Mouse (Mus musculus) thymus, adult 2 months (tissue): ENCODE results near the gene Borcs7. TPM values are rescaled to one million over a fixed set of nuclear protein-coding genes. Genes with fewer than 3 reads are reported as not detected.

Experiments
- DNase-seq: peaks from one replicate; pipeline ENCODE4 v3.0.0; 2021
- H3K27ac ChIP-seq: fragments of 200-500 bp; 2 replicates; pipeline ENCODE4 v1.5.1; 2012; ENCODE audit warnings: low read length, control low read depth; ENCODE audit not compliant: control insufficient read depth, insufficient read depth
- H3K27me3 ChIP-seq: fragments of 200-500 bp; 2 replicates; pipeline ENCODE4 v1.6.1; 2012; ENCODE audit warnings: mild to moderate bottlenecking, low read length, moderate library complexity, mixed read lengths; ENCODE audit not compliant: control insufficient read depth, insufficient read depth
- H3K36me3 ChIP-seq: fragments of 200-500 bp; 2 replicates; pipeline ENCODE4 v1.6.1; 2012; ENCODE audit warnings: mild to moderate bottlenecking, low read length, moderate library complexity; ENCODE audit not compliant: control insufficient read depth, insufficient read depth
- H3K4me1 ChIP-seq: fragments of 200-500 bp; replicated peaks from 2 replicates; pipeline ENCODE4 v1.6.1; 2012; ENCODE audit warnings: low read length; ENCODE audit not compliant: control insufficient read depth, insufficient read depth
- H3K4me3 ChIP-seq: fragments of 200-500 bp; 2 replicates; pipeline ENCODE4 v1.5.1; 2012; ENCODE audit warnings: mild to moderate bottlenecking, low read length, control low read depth, moderate library complexity; ENCODE audit not compliant: control insufficient read depth, insufficient read depth
- CTCF ChIP-seq: fragments of 200-500 bp; IDR thresholded peaks from 2 replicates; pipeline ENCODE4 v1.5.1; 2012; ENCODE audit warnings: mild to moderate bottlenecking, control low read depth, low read length, moderate library complexity, borderline replicate concordance; ENCODE audit not compliant: control insufficient read depth, poor library complexity, insufficient read depth; ENCODE audit errors: extremely low read depth
- POLR2A ChIP-seq: fragments of 200-500 bp; IDR thresholded peaks from 2 replicates; pipeline ENCODE4 v1.6.1; 2012; ENCODE audit warnings: mild to moderate bottlenecking, low read length, control low read depth, moderate library complexity; ENCODE audit not compliant: control insufficient read depth, poor library complexity, insufficient read depth; ENCODE audit errors: extremely low read depth
- WGBS: fragments of 180-500 bp; shearing (Covaris S2); methylation state at CpG from one replicate; pipeline ENCODE4 v1.1.7; 2018; 5-methylcytosine and 5-hydroxymethylcytosine counted together
- polyA plus RNA-seq: library from polyadenylated mRNA; depleted of rRNA; stranded (reverse); fragments of >200 nt; gene quantifications from 2 replicates; pipeline ENCODE4 v1.2.3, GENCODE M21; 2012; rRNA removed

Gene Borcs7
- polyA plus RNA-seq, 1 experiment, result 4.4 TPM

DNA sequence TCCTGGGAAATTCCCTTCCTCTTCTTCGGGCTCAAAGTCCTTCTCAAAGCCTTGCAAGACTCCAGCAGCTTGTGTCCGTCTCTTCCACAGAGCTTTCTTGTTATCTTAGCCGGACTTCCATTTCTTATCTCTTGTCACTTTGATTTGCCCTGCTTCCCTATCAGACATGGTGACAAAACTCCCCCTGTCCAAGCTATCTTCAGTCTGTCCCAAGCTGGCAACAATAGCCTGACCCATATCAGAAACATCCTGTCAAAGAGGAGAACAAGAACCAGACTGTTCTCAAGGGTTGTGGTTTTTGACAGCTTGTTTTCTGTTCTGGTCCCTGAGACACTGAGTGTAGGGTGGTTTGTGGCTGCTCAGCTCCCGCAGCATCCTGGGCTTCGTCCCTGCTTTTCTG lies 45.5 kb downstream of the Borcs7 start:
- WGBS, result 71% methylated on average over 5 of the region's 5 CpGs
- no peaks in the 10 kb centered on the region for H3K36me3 ChIP-seq
- H3K4me3 ChIP-seq, result no peak overlapping the region
- no peaks in the 10 kb centered on the region for H3K27me3 ChIP-seq
- no peak overlapping the region for H3K27ac ChIP-seq
- H3K4me1 ChIP-seq, result peaks cover 13% of the 10 kb centered on the region
- no peak for DNase-seq
- no peak for TF ChIP-seq POLR2A
- no peak for TF ChIP-seq CTCF

DNA sequence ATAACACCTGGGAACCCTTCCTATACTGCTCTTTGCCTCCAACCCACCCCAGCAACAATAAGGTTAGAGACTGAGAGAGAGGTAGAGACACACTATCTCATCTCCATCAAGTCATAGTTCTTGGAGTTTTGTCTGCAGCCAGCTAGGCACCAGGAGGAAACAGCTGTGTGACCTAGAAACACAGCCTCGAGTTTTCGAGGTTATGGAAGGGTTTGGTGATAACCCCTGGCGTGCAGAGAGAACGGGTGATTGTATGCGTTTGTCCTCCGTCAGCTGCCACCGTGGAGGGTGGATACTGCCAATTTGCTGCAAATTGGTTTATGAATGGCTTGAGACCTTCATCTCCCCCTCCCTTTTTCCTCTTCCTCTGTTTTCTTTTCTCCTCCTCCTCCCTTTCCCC lies 47.4 kb downstream of the Borcs7 start:
- WGBS, result 34% methylated on average over 7 of the region's 7 CpGs
- Histone ChIP-seq H3K36me3 (no peaks in the 10 kb centered on the region), H3K4me1 (peaks cover 13% of the 10 kb centered on the region), H3K27ac (peak overlapping the region; percentile 45; the same call in 1 of the 2 replicates), H3K27me3 (no peaks in the 10 kb centered on the region), H3K4me3 (no peak overlapping the region)
- DNase-seq, result peak; percentile 36
- no peak for TF ChIP-seq CTCF
- no peak for TF ChIP-seq POLR2A

DNA sequence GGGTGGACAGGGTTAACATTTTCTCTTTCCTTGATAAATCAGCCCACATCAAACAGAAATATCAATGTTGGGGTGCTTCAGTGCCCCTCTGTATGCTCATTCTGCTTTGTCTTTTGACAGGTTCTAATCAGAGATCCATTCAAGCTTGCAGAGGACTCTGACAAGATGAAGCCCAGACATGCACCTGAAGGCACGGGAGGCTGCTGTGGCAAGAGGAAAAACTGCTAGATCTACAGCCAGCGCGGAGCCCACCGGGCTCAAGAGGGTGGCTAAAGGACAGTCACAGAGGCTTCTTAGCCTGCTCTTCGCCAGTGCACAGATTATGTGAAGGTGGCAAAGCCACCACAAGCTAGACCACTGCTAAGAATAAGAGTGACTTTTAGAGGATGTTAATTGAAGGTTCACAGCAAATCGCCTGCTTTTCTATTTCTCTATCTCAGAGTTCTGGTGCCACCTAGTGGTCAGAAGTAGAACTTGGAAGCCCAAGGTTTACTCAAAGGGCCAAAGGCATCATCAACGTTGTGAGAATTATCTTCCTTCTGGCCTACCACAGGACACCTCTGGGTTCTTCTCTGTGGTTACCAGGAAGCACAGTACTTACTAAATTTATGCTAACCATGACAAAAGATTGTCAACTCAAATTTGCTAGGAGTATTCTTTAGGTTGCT lies 50.8 kb downstream of the Borcs7 start:
- 61% methylated on average over 7 of the region's 7 CpGs for WGBS
- H3K27ac ChIP-seq, result no peak overlapping the region
- no peaks in the 10 kb centered on the region for H3K27me3 ChIP-seq
- peak; percentile 73 for DNase-seq
- TF ChIP-seq CTCF, result no peak
- no peak for TF ChIP-seq POLR2A
- no peak overlapping the region for H3K4me3 ChIP-seq
- H3K36me3 ChIP-seq, result no peaks in the 10 kb centered on the region
- peaks cover 13% of the 10 kb centered on the region for H3K4me1 ChIP-seq

DNA sequence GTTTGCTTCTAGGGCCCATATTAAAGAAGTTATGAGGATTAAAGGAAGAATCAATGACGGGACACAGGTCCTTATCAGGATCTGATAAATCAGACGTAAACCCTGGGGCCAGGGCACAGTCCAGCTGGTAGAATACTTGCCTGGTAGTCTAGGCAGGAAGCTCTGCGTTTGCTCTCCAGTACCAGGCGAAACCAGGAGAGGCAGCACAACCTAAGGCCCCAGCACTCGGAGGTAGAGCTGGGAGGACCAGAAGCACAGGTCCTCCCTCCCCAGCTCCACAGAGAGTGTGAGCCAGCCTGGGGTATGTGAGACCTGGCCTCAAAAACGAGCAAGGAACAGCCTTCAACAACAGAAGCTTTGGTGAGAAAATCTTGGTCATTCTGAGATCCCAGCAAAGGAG lies 51.9 kb downstream of the Borcs7 start:
- H3K36me3 ChIP-seq, result no peaks in the 10 kb centered on the region
- TF ChIP-seq POLR2A, result no peak
- H3K27ac ChIP-seq, result no peak overlapping the region
- no peak for DNase-seq
- 77% methylated on average over 6 of the region's 6 CpGs for WGBS
- H3K27me3 ChIP-seq, result no peaks in the 10 kb centered on the region
- peaks cover 13% of the 10 kb centered on the region for H3K4me1 ChIP-seq
- no peak overlapping the region for H3K4me3 ChIP-seq

DNA sequence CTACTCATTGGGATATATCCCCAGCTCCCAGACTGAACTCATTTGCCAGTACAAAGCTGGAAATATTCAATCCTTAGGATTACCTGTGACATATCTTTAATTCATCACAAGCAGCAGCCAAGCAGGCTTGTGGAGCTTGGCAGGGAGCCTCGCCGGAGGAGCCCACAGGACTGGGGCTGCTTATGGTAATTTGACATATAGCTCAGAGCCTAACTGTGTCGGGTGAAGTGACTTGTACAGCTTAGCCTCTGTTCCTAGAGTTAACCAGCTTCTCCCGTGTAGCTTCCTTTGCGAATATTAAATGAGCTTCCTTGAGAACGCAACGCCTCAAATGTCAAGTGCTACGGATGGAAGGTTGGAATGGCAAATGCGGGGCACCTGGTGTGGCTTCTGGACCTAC lies 55.0 kb downstream of the Borcs7 start:
- H3K36me3 ChIP-seq, result no peaks in the 10 kb centered on the region
- 88% methylated on average over 9 of the region's 9 CpGs for WGBS

DNA sequence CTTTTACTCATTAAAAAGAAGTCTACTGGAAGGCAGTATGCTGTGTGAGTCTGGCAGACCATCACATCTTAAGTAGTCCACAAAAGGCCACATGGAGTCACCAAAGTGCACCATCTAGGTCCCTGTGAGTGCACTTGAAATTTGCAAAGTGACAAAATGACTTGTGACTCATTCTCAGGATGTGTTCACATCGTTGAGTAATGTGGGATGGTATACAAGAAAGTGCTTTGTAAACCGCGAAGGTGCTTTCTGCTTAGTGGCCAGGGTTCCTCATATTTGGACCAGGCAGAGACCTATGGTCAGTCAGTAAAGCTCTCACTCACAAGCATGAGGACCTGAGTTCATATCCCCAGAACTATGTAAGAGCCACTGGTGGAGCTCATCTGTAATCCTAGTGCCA lies 58.1 kb downstream of the Borcs7 start:
- H3K4me3 ChIP-seq, result no peak overlapping the region
- H3K27me3 ChIP-seq, result no peaks in the 10 kb centered on the region
- TF ChIP-seq CTCF, result no peak
- no peak for TF ChIP-seq POLR2A
- no peak for DNase-seq
- H3K36me3 ChIP-seq, result no peaks in the 10 kb centered on the region
- WGBS, result 80% methylated on average over 3 of the region's 3 CpGs
- no peak overlapping the region for H3K27ac ChIP-seq
- no peaks in the 10 kb centered on the region for H3K4me1 ChIP-seq

More for the DNA sequence above, 55.0 kb downstream of the Borcs7 start:
- DNase-seq, result no peak
- Histone ChIP-seq H3K4me3 (no peak overlapping the region), H3K27me3 (no peaks in the 10 kb centered on the region), H3K4me1 (no peaks in the 10 kb centered on the region), H3K27ac (no peak overlapping the region)
- TF ChIP-seq POLR2A (no peak), CTCF (no peak)

DNA sequence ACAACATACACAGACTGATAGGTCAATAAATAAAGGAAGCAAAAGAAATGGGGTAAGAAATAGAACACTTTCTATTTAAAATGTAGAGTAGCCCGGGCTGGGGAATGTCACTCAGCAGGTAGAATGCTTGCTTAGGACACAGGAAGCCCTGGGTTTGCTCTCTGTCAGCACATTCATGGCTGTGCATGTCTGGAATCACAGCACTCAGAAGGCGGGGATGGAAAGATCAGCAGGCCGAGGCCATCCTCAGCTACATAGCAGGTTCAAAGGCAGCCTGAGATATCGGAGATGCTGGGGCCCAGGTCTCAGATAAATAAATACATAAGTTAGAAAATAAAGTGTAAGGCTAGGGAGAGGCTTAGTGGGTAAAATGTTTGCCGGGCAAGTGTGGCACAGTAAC lies 62.5 kb downstream of the Borcs7 start:
- H3K27me3 ChIP-seq, result no peaks in the 10 kb centered on the region
- 92% methylated on average over 5 of the region's 5 CpGs for WGBS
- no peaks in the 10 kb centered on the region for H3K4me1 ChIP-seq
- no peak for DNase-seq
- no peak overlapping the region for H3K27ac ChIP-seq
- H3K36me3 ChIP-seq, result no peaks in the 10 kb centered on the region
- H3K4me3 ChIP-seq, result no peak overlapping the region
- TF ChIP-seq CTCF, result no peak
- no peak for TF ChIP-seq POLR2A

Other genes starting within 250 kb of the Borcs7 start
- gene Trim8, start 188.2 kb upstream of the Borcs7 start, polyA plus RNA-seq, result 57.9 and 78.2 TPM in 2 replicates
- 17.0 and 21.6 TPM in 2 replicates for gene Arl3, start 116.7 kb upstream of the Borcs7 start, polyA plus RNA-seq
- gene Sfxn2, start 116.5 kb upstream of the Borcs7 start, polyA plus RNA-seq, result 5.6 and 6.5 TPM in 2 replicates
- 77.0 and 87.8 TPM in 2 replicates for gene Wbp1l, start 90.8 kb upstream of the Borcs7 start, polyA plus RNA-seq
- 0.26 and 0.42 TPM in 2 replicates for gene Cyp17a1, start 16.7 kb upstream of the Borcs7 start, polyA plus RNA-seq
- 9.5 and 9.6 TPM in 2 replicates for gene As3mt, start 17.6 kb downstream of the Borcs7 start, polyA plus RNA-seq
- 7.4 and 9.7 TPM in 2 replicates for gene Cnnm2, start 71.7 kb downstream of the Borcs7 start, polyA plus RNA-seq